Mouse (Mus musculus) retina, embryonic 14.5 days (tissue): ENCODE measurements at regions not wholly inside any gene's neighbourhood (a gene's known extent, or its start where the extent isn't known, plus 50 kb on each side); places are given as distances from the start of the nearest gene placed in this dataset.

Source experiments
- DNase-seq: peaks from one replicate; pipeline ENCODE4 v3.0.0-alpha.2; 2015; ENCODE audit warnings: low spot score

GRCm38 (mm10) chr13:38878718-38879669 lies 81.7 kb downstream of the Slc35b3 start:
- DNase-seq = no peak

GRCm38 (mm10) chr13:38875923-38876322 lies 84.8 kb downstream of the Slc35b3 start:
- no peak for DNase-seq

- no peak for DNase-seq
These were observed 96.7 kb downstream of the Slc35b3 start for GRCm38 (mm10) chr13:38864002-38864401.

GRCm38 (mm10) chr13:38855742-38856141 lies 104.9 kb downstream of the Slc35b3 start:
- no peak for DNase-seq

- DNase-seq = no peak
These were observed 105.7 kb downstream of the Slc35b3 start for GRCm38 (mm10) chr13:38854986-38855385.

- no peak for DNase-seq
These were observed 107.8 kb downstream of the Slc35b3 start for GRCm38 (mm10) chr13:38852868-38853267.

- no peak for DNase-seq
These were observed 108.9 kb downstream of the Slc35b3 start for GRCm38 (mm10) chr13:38851820-38852219.

- no peak for DNase-seq
These were observed 122.4 kb downstream of the Slc35b3 start for GRCm38 (mm10) chr13:38838231-38838630.

- no peak for DNase-seq
These were observed 135.0 kb downstream of the Slc35b3 start for GRCm38 (mm10) chr13:38825649-38826048.

- DNase-seq = no peak
These were observed 141.1 kb downstream of the Slc35b3 start for GRCm38 (mm10) chr13:38819526-38819925.

GRCm38 (mm10) chr13:38818781-38819180 lies 141.9 kb downstream of the Slc35b3 start:
- DNase-seq = no peak

GRCm38 (mm10) chr13:38816296-38816695 lies 144.4 kb downstream of the Slc35b3 start:
- peak; percentile 27 for DNase-seq

GRCm38 (mm10) chr13:38815002-38815707 lies 145.5 kb downstream of the Slc35b3 start:
- DNase-seq = peak; percentile 35

- DNase-seq = no peak
These were observed 139.7 kb upstream of the Eef1e1 start for GRCm38 (mm10) chr13:38798514-38798913.

GRCm38 (mm10) chr13:38793456-38793855 lies 134.6 kb upstream of the Eef1e1 start:
- DNase-seq = no peak

GRCm38 (mm10) chr13:38780630-38781010 lies 121.8 kb upstream of the Eef1e1 start:
- no peak for DNase-seq

GRCm38 (mm10) chr13:38779984-38780629 lies 121.2 kb upstream of the Eef1e1 start:
- DNase-seq = peak; percentile 69

- DNase-seq = no peak
These were observed 117.7 kb upstream of the Eef1e1 start for GRCm38 (mm10) chr13:38776546-38776945.

- DNase-seq = no peak
These were observed 114.1 kb upstream of the Eef1e1 start for GRCm38 (mm10) chr13:38772996-38773395.

GRCm38 (mm10) chr13:38766133-38766532 lies 107.3 kb upstream of the Eef1e1 start:
- DNase-seq = peak; percentile 65

GRCm38 (mm10) chr13:38760261-38760660 lies 101.4 kb upstream of the Eef1e1 start:
- no peak for DNase-seq

GRCm38 (mm10) chr13:38756629-38757227 lies 97.9 kb upstream of the Eef1e1 start:
- no peak for DNase-seq
